Mouse (Mus musculus): Measurements from ENCODE around the gene Dbx2. TPM values are rescaled to one million over a fixed set of nuclear protein-coding genes. Genes with fewer than 3 reads are reported as not detected.

Gene Dbx2
- polyA plus RNA-seq, 1 experiment from 2014 or later: 0.18 TPM

- under 1% methylated on average over 48 of the region's 49 CpGs for WGBS
- DNase-seq (ENCODE audit: low spot score) (no peak), ATAC-seq (replicated peaks; ENCODE audit: low FRiP score, low read depth) (no peak)
- H3K9ac ChIP-seq (ENCODE audit: low read depth, low read length): 0 out of 2 replicates have a peak overlapping the region, but pooled peaks have one; percentile 5
- H3K4me1 ChIP-seq (replicated peaks; ENCODE audit: insufficient read depth, low read length): peaks cover 9% of the 10 kb centered on the region; the same call in 1 of the 2 replicates
- no peak overlapping the region for H3K27ac ChIP-seq
- H3K4me3 ChIP-seq (replicated peaks; ENCODE audit: low read depth, low read length): peak overlapping the region; percentile 32
- no peak for TF ChIP-seq CTCF (IDR thresholded peaks at IDR 0.05; ENCODE audit: low read depth)
- H3K9me3 ChIP-seq (replicated peaks; ENCODE audit: low read length): no peaks in the 10 kb centered on the region
- H3K27me3 ChIP-seq (ENCODE audit: insufficient read depth, low read length): peaks cover 41% of the 10 kb centered on the region
- peak overlapping the region; percentile 73 for H3K4me2 ChIP-seq (ENCODE audit: low read length)
- no peaks in the 10 kb centered on the region for H3K36me3 ChIP-seq (ENCODE audit: insufficient read depth, low read length)
Measured at GRCm38 (mm10) chr15:95654211-95654897, 1.4 kb downstream of the Dbx2 start.

- Histone ChIP-seq H3K4me1 (replicated peaks; ENCODE audit: insufficient read depth, low read length) (peaks cover 9% of the 10 kb centered on the region; the same call in 1 of the 2 replicates), H3K9me3 (replicated peaks; ENCODE audit: low read length) (no peaks in the 10 kb centered on the region), H3K9ac (ENCODE audit: low read depth, low read length) (no peak overlapping the region), H3K36me3 (ENCODE audit: insufficient read depth, low read length) (no peaks in the 10 kb centered on the region), H3K27me3 (ENCODE audit: insufficient read depth, low read length) (peaks cover 41% of the 10 kb centered on the region), H3K27ac (no peak overlapping the region), H3K4me2 (ENCODE audit: low read length) (peak overlapping the region; percentile 73), H3K4me3 (replicated peaks; ENCODE audit: low read depth, low read length) (peak overlapping the region; percentile 32)
- WGBS: 7% methylated on average over 6 of the region's 6 CpGs
- ATAC-seq (replicated peaks; ENCODE audit: low FRiP score, low read depth) (0 out of 2 replicates have a peak, but pooled peaks have one; percentile 49), DNase-seq (ENCODE audit: low spot score) (no peak)
- TF ChIP-seq CTCF (IDR thresholded peaks at IDR 0.05; ENCODE audit: low read depth): no peak
Measured at GRCm38 (mm10) chr15:95653812-95654210, 1.9 kb downstream of the Dbx2 start.

GRCm38 (mm10) chr15:95652898-95653707, 2.7 kb downstream of the Dbx2 start:
- no peak for ATAC-seq (replicated peaks; ENCODE audit: low FRiP score, low read depth)
- Histone ChIP-seq H3K9me3 (replicated peaks; ENCODE audit: low read length) (no peaks in the 10 kb centered on the region), H3K4me3 (replicated peaks; ENCODE audit: low read depth, low read length) (no peak overlapping the region), H3K27ac (no peak overlapping the region), H3K9ac (ENCODE audit: low read depth, low read length) (no peak overlapping the region), H3K27me3 (ENCODE audit: insufficient read depth, low read length) (peaks cover 41% of the 10 kb centered on the region), H3K36me3 (ENCODE audit: insufficient read depth, low read length) (no peaks in the 10 kb centered on the region), H3K4me2 (ENCODE audit: low read length) (no peak overlapping the region), H3K4me1 (replicated peaks; ENCODE audit: insufficient read depth, low read length) (peaks cover 9% of the 10 kb centered on the region; the same call in 1 of the 2 replicates)
- TF ChIP-seq CTCF (IDR thresholded peaks at IDR 0.05; ENCODE audit: low read depth): no peak
- 5% methylated on average over 23 of the region's 23 CpGs for WGBS
- no peak for DNase-seq (ENCODE audit: low spot score)

- WGBS: 10% methylated on average over 3 of the region's 3 CpGs
- Histone ChIP-seq H3K4me1 (replicated peaks; ENCODE audit: insufficient read depth, low read length) (peaks cover 9% of the 10 kb centered on the region; the same call in 1 of the 2 replicates), H3K27me3 (ENCODE audit: insufficient read depth, low read length) (peaks cover 41% of the 10 kb centered on the region), H3K36me3 (ENCODE audit: insufficient read depth, low read length) (no peaks in the 10 kb centered on the region), H3K9me3 (replicated peaks; ENCODE audit: low read length) (no peaks in the 10 kb centered on the region), H3K4me3 (replicated peaks; ENCODE audit: low read depth, low read length) (no peak overlapping the region), H3K4me2 (ENCODE audit: low read length) (no peak overlapping the region), H3K27ac (no peak overlapping the region), H3K9ac (ENCODE audit: low read depth, low read length) (no peak overlapping the region)
- DNase-seq (ENCODE audit: low spot score): no peak
- no peak for TF ChIP-seq CTCF (IDR thresholded peaks at IDR 0.05; ENCODE audit: low read depth)
- ATAC-seq (replicated peaks; ENCODE audit: low FRiP score, low read depth): no peak
Measured at GRCm38 (mm10) chr15:95651824-95652223, 3.9 kb downstream of the Dbx2 start.

- Histone ChIP-seq H3K4me3 (replicated peaks; ENCODE audit: low read depth, low read length) (no peak overlapping the region), H3K27me3 (ENCODE audit: insufficient read depth, low read length) (no peaks in the 10 kb centered on the region), H3K4me1 (replicated peaks; ENCODE audit: insufficient read depth, low read length) (no peaks in the 10 kb centered on the region), H3K36me3 (ENCODE audit: insufficient read depth, low read length) (no peaks in the 10 kb centered on the region), H3K9me3 (replicated peaks; ENCODE audit: low read length) (no peaks in the 10 kb centered on the region), H3K9ac (ENCODE audit: low read depth, low read length) (no peak overlapping the region), H3K4me2 (ENCODE audit: low read length) (no peak overlapping the region), H3K27ac (no peak overlapping the region)
- ATAC-seq (replicated peaks; ENCODE audit: low FRiP score, low read depth) (no peak), DNase-seq (ENCODE audit: low spot score) (peak; percentile 34)
- TF ChIP-seq CTCF (IDR thresholded peaks at IDR 0.05; ENCODE audit: low read depth): no peak
- 80% methylated on average over 15 of the region's 15 CpGs for WGBS
Measured at GRCm38 (mm10) chr15:95643505-95644029, 12.2 kb downstream of the Dbx2 start.

GRCm38 (mm10) chr15:95640347-95640746, 15.4 kb downstream of the Dbx2 start:
- Histone ChIP-seq H3K27me3 (ENCODE audit: insufficient read depth, low read length) (no peaks in the 10 kb centered on the region), H3K4me3 (replicated peaks; ENCODE audit: low read depth, low read length) (no peak overlapping the region), H3K36me3 (ENCODE audit: insufficient read depth, low read length) (no peaks in the 10 kb centered on the region), H3K4me1 (replicated peaks; ENCODE audit: insufficient read depth, low read length) (no peaks in the 10 kb centered on the region), H3K9me3 (replicated peaks; ENCODE audit: low read length) (no peaks in the 10 kb centered on the region), H3K27ac (no peak overlapping the region), H3K4me2 (ENCODE audit: low read length) (peak overlapping the region; percentile 38; the same call in 1 of the 2 replicates), H3K9ac (ENCODE audit: low read depth, low read length) (no peak overlapping the region)
- no peak for DNase-seq (ENCODE audit: low spot score)
- WGBS: 26% methylated on average over 11 of the region's 11 CpGs
- TF ChIP-seq CTCF (IDR thresholded peaks at IDR 0.05; ENCODE audit: low read depth): 0 out of 2 replicates have a peak, but pooled peaks have one; percentile 2
- no peak for ATAC-seq (replicated peaks; ENCODE audit: low FRiP score, low read depth)
